Mouse (Mus musculus) left cerebral cortex, postnatal 4 days (tissue): ENCODE measurements around the gene Lmo7. TPM values are rescaled to one million over a fixed set of nuclear protein-coding genes. Genes with fewer than 3 reads are reported as not detected.

ENCODE experiments used
- DNase-seq: peaks from one replicate; pipeline ENCODE4 v3.0.0-alpha.2; 2022
- intact Hi-C: fragments of 180-260 bp; cut with DNase I; formaldehyde crosslinking; loops from one replicate; pipeline ENCODE4 v1.15.1; 2025
- total RNA-seq, 2 experiments: library from RNA; stranded (reverse); gene quantifications; 2 replicates each; pipeline ENCODE4 v1.2.3; 2021

Lmo7 gene
- total RNA-seq, 2 experiments from 2014 or later = 90.3 to 97.8 TPM

DNA sequence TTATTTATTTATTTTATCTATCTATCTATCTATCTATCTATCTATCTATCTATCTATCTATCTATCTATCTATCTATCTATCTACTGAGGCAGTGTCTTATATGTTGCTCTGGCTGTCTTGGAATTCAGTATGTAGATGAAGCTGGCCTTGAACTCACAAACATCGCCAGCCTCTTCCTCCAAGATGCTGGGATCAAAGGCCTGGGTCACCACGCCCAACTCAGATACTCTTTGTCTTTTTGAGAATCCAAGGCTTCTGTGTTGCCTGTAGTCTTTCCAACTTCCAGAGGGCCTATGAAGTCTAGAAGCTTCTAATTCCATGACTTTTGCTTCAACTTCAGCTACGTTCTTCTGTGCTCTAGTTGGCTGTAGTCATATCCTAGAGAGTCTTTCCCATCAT lies 48.7 kb downstream of the Lmo7 start:
- no peak for DNase-seq
- intact Hi-C loops = no loop called here

DNA sequence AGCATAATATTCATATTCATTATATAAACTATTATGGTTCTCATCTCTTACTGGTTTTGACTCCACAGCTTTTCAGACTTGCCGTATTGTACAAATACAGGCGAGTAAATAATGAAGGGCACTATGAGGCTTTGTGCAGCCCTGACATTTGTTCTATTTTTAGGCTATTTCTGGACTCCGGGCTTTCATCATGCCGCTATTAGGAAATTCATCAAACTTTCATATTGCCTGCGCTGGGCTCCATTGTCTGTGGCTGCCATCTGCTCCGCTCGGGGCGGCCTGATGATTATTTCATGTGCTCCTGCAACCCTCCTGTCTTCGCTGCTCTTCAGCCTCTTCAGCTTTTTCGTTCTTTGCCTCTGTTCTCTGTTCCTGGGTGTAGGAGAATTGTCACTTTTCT lies 50.3 kb downstream of the Lmo7 start:
- intact Hi-C loops = loop anchor here (5.0 kb wide), 1 partner anchor 147 kb away; no protein-coding TSS in a partner anchor
- no peak for DNase-seq

DNA sequence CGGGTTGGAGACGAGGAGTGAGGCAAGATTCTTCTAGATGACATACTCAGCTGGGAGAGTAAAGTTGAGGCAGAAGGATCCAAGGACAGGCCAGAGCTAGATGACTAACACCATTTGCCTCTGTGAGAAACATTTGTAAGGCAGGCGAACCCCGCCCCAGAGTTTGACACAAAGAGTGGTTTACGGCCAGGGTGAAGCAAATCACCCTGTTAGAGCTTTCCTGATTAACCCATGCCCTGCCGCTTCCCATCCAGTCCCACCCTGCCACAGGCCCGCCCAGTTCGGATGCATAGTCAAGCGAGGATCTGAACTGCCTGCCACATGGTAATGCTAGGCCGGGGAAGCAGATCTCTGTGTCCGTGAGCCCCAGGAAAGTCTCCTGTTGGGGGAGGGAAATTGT lies 51.5 kb downstream of the Lmo7 start:
- no peak for DNase-seq

DNA sequence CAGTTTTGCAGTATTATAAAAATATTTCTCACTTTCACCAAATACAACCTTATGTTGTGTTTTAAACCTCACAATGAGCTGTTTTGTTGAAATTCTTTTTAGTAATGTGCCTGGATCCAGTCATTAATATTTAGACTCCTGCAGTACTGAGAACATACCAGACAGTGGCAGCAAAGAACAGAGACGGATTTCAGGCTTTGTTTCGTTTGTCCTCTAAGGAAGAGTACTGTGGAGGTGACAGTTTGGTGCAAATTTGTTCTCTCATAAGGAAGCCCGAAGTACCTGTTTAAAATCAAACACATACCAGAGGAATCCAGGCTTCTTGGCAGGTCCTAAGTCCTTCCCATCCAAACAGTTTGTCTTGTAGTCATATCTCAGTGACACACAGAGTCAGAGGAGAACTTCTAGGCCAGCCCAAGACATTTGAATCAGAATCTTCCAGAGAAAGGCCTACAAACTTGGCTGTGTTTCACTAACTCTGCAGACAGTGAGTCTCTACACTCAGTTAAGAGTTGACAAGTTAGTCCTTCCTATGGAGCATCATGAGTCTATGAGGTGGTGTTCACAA lies 52.3 kb downstream of the Lmo7 start:
- intact Hi-C loops = loop anchor here (5.0 kb wide), 1 partner anchor 145 kb away; no protein-coding TSS in a partner anchor
- DNase-seq = peak; percentile 3

More for the DNA sequence above, 51.5 kb downstream of the Lmo7 start:
- intact Hi-C loops = loop anchor here (5.0 kb wide), 1 partner anchor 146 kb away; no protein-coding TSS in a partner anchor

DNA sequence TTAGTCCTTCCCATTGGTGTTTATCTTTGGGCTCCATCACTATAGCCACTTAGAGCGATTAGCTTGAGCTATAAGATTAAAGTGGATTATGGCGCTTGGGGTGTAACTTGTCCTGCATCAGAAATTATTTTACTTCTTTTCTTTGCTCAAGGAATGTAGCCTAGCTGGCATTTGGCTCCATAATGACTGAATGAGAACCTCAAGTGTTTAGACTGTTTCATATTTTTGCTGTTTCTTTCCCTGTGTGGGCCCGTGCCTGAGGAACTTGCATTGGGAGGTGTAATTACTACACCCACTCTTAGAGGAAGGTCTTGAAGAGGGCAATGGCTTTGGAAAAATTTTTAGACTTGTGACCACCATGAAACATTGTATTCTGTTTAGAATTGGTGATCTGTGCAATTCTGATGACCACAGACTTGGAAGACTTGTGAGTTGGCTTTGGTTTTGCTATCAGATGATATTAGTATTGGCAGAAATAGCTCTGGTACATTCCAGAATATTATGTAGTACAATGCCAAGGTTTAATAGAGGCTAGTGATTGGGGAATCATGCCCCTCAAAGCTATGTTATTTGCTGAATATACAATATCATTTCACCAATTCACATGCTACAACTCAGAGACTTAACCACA lies 54.7 kb downstream of the Lmo7 start:
- no peak for DNase-seq
- intact Hi-C loops = loop anchor here (5.0 kb wide), 1 partner anchor 143 kb away; no protein-coding TSS in a partner anchor

DNA sequence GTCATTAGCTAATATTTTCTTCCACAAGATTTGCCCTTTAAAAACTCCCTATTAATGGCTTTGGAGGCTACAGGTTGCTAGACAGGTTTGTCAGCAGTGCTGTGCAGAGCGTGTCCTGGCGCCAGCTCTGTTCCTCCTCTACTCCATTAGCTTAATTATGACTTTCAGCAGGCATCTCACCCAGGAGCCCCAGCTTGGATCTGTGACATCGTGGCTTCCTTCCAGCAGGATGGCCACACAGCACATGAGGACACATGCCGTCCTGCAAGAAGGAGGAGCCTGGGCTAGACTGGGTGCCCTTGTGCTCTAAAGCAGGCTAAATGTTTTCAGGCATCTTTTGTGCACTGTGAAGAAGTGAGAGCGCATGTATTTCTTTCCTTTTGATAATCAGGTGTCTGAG lies 58.1 kb downstream of the Lmo7 start:
- intact Hi-C loops = no loop called here
- DNase-seq = peak; percentile 73

DNA sequence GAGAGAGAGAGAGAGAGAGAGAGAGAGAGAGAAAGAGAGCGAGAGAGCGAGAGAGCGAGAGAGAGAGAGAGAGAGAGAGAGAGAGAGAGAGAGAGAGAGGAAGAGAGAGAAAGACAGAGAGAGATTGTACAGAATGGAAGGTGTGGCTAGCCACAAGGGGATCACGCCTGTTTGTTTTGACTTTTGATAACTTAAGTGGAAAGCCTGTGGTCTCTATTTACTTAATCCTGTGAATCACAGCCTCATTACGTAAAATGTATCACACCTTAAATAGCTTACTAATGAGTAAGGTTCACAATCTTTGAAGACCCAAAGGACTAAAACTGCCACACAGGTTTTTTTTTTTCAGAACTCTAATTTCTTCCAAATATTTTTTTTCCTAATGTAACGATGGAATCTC lies 58.7 kb downstream of the Lmo7 start:
- intact Hi-C loops = no loop called here

DNA sequence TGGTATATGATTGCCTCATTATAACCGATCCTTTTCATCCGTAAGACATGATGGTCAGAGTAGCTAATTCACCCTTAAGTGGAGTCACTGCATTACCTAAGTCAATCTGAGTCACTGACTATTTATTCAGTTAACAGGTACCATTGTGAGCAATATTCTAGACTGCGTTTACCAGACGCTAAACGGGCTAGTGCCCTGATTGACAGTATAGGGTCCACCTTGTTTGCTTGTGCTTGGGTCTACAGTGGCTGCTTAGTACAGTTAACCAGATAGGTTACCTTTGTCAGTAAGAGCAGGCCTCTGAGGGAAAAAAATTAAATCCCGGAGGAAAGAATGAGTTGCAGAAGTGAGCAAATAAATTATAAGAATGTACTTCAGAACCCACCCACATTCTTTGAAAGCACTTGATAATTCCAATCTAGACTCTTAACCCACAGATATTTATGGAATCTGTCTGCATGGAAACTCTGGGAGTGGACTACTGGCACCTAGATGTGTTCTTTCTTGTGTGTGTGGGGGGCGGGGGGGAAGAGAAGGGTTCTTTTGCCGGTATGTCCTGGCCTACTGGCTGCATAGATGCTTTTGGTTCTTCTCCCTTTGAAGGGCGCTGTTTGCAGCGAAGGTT lies 64.9 kb downstream of the Lmo7 start:
- intact Hi-C loops = no loop called here
- no peak for DNase-seq

More for the DNA sequence above, 58.7 kb downstream of the Lmo7 start:
- no peak for DNase-seq

DNA sequence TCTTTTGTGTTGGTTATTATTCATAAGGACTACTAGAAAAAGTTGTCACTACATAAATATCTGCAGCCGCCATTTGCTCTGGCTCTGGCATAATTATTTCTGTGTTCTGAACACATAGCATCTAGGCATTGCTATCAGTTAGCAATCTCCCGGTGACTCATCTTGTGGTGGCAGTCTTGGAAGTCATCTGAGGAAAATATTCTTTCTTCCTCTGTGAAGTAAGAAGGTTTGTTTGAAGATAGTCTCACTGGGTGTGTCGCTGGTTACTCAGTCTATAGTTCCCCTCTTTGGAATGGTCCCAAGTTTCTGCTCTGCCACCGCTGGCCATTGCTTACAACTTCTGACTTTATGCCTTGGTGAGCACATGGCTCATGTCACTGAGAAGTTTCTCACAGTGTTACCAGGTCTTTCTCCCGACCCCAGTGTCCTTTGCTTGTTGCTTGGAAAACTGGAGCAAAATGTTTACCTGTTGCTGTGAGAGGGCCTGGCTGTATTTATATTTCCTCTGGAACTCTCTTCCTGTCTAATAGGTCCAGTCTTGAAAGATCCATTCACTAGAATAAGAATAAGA lies 68.3 kb downstream of the Lmo7 start:
- intact Hi-C loops = no loop called here

DNA sequence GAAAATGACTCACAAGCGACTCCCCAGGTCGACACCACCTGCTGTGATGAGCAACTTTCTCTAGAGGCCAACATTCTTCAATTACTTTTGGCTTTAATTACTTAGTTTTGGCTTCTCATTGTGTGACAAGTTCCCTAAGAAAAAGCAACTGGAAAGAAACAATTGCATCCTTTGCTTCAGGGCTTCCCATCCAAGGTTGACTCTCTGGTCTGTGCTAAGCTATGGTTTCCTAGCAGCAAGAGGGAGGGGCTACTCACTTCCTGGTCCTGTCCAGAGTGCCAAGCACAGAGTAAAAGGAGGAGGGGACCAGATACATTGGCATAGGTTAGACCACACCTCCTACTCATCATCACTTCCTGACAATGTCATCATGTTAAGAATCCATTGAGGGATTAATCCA lies 69.0 kb downstream of the Lmo7 start:
- no peak for DNase-seq
- intact Hi-C loops = no loop called here

More for the DNA sequence above, 68.3 kb downstream of the Lmo7 start:
- no peak for DNase-seq

DNA sequence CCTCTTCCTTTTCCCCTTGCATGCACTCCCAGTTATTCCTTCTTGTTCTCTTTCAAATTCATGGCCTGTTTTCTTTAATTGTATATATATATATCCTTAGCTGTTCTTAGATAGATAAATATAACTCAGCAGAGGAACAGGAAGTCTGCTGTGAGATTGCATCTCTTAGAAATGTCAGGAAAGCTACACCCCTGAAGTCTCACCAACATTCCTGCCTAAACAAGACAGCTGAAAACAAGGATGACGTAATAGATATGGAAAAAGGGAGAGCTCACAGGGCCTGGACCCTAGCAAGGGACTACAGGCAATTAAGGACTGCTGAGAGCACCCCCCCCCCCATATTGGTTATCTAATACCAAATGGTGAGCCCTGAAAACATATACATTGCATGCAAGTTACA lies 71.9 kb downstream of the Lmo7 start:
- DNase-seq = no peak
- intact Hi-C loops = no loop called here

DNA sequence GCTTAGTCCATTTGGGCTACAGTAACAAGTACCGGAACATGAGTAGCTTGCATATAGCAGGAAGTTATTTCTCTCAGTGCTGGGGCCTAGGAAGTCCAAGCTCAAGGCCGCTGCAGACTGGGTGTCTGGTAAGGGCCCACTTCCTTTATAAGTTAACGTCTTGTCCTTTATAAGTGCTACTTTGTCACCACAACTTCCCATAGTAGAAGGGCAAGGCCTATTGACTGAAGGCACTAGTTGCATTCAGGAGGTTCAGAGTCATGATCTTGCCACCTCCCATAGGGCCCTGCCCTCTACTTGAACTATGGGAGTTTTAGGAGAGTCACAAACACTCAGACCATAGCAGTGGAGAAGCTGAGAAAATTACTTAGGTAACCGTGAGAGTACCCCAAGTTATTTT lies 74.4 kb downstream of the Lmo7 start:
- intact Hi-C loops = no loop called here
- DNase-seq = no peak

DNA sequence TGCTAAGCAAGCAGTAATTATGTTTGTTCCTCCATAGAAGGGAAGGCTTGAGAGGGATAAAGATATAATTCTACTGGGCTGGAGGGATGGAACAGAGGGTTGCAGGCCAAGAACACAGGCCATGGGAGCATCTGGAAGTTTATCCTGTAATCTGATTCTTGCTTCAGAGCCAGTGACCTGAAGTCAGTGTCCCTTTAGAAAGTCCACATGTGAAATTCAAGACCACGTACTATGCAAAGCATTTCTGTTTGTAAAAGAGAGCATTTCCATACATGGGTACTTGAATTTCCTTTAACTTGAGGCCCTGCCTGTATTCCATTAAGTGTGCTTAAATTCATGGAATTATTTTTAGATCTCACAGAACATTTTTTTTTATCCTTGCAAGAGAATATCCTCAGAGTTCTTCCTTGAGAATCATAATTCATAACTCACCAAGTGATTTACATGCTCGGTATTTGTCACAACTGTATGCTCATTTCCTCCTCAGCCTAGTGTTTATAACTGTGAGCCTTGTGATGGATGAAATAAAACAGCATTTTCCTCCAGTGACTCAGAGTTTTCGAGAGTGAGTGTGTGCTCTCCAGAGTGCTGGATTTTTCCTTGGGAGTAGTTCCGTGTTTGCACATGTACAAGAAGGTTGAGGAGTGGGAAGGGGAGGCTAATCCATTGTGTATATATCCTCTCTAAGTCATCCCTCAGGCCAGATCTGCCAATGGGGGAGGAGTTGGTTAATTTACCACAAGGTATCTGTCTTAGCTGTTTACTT lies 75.0 kb downstream of the Lmo7 start:
- no peak for DNase-seq
- intact Hi-C loops = no loop called here

DNA sequence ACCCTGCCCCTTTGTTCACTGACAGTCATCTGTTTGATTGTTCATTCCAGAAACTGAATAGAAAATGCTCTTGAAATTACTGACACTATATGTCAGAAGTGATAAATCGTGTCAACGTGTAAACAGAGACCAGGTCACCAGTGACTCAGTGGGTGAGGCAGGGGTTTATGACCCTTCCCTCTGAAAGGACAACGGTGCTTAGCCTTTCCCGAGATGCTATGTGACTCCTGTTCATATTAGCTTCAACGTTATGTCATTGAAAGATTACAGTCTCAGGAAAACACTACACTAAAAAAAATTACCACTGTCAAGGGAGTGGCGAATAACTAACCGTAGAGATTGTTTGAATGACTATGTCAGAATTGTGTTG lies 75.6 kb downstream of the Lmo7 start:
- intact Hi-C loops = no loop called here

DNA sequence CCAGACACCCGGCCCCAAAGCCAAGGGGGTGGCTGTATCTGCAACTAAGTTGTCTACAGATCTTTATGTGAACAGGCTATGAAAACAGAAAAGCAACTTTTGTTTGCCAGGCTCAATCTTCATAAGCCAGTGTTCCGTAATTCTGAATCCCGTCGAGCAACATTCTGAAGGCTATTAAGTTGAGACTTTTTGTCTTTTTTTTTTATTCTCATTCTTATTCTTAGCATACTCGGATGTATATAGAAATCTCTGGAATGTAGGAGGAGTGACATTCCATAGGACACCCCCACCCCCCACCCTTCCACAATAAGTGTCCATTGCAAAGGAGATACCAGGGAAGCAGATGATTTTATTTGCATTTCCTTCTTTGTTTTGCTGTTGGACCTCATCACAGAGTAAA lies 76.3 kb downstream of the Lmo7 start:
- DNase-seq = no peak
- intact Hi-C loops = no loop called here

More for the DNA sequence above, 75.6 kb downstream of the Lmo7 start:
- no peak for DNase-seq

DNA sequence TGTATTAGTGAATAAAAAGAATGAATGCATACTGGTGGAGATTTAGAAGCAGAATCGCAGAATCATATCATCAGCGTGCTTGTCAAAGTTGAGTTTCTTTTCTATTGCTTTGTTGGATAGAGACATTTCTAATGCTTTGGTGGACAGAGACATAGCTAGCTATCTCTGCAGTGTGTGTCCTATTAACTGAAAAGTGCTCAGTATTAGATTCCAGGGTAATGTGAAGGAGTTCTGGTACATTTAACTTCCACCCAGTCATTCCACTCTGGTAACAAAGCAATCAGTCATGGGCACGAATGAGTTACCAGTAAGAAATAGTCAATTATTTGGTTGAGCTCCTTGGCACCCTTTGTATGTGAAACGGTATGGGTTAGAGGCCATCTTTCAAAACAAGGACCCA lies 76.8 kb downstream of the Lmo7 start:
- DNase-seq = no peak
- intact Hi-C loops = no loop called here

DNA sequence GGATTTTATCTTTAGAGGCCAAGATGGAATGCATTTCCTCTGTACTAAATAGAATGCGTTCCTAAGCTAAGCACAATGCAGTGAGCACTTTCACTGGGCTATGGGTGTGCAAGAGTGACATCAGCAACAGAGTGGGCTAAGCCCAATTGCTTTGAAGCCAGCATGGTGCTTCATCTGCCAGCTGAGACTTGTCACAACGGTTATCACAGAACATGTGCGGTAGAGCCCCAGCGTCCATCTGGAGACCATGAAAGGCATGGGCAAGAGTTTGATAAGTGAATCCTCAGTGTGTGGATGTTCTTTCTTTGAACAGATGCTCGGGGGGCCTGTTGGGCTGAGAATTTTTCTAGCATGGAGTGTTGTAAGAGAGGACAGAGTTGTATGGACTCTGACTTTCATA lies 86.7 kb downstream of the Lmo7 start:
- intact Hi-C loops = no loop called here
- peak; percentile 52 for DNase-seq

DNA sequence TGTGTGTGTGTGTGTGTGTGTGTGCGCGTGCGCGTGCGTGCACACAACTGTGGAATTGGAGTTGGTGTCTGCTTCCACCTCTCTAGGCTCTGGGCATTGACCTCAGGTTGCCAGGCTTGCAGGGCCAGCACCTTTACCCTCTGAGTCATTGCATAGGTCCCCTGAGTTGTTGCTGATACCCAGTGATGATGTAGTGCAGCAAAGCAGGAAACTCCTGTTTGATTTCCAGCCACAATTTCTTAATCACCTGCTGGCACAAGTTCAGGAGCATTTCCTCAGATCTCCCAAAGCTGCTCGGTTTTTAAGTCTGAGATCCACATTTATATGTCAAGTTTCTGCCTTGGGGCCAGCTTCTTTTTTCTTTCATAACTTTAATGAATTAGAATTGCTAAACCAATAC lies 92.6 kb downstream of the Lmo7 start:
- intact Hi-C loops = no loop called here

DNA sequence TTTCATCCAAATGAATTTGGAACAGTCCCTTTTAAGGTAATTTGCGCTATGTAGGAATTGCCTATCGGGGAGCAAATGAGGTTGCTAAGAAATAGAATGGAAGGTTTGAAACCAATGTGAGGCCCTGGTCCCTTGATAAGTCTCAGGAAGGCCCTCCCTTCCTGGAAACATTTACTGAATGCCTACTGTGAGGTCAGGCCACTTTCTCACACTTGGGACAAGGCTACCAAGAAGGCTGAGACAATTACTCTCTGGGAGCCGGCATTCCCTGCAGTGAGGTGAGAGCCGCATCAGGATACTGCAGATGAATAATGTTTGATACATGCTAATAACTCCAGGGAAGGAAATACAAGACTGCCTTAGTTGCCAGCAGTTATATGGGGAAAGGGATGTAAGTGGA lies 93.1 kb downstream of the Lmo7 start:
- intact Hi-C loops = no loop called here
- DNase-seq = no peak

More for the DNA sequence above, 92.6 kb downstream of the Lmo7 start:
- no peak for DNase-seq

DNA sequence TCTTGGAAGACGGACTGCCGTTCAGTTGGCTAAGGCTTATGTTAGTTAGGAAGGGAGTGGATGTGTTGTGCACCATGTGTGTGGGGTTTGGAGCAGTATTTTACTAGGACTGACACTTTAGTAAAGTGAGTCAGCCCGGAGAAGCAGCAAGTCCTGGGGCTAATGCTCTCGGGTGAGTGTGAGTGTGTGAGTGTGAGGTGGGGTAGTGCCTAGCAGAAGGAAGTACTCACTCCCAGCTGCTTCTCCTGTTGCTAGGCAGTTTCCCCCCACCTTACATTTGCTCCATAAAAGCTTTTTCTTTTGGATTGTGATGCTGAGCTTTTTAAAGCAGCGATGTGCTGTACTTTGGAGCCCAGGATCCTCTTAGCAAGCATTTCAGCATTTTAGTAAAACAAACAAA lies 99.9 kb downstream of the Lmo7 start:
- no peak for DNase-seq
- intact Hi-C loops = no loop called here

DNA sequence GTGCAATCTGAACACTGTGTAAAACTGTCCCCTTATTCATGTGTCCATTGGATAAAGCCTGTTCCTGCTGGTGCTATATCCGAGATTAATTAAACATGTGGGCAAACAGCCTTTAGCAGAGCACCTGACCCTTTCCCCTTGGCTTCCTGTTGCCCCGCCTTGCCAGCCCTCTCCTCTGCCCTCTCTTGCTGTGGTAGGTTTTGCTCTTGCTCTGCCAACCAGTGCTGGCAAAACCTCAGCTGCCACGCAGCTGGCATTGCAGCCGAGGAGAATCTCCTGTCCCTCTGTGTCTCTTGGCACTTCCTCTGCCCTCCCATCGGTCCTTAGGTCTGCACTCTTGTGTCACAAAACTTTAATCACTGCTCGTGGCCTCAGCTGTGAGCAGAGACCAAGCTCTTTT lies 100.4 kb downstream of the Lmo7 start:
- intact Hi-C loops = no loop called here
- peak; percentile 76 for DNase-seq
